Mouse (Mus musculus): Measurements from ENCODE around the gene Zbtb8os. TPM values are rescaled to one million over a fixed set of nuclear protein-coding genes. Genes with fewer than 3 reads are reported as not detected.

Zbtb8os gene
- polyA plus RNA-seq, 1 experiment: 138 TPM

GRCm38 (mm10) chr4:129374219-129374755 is 38.8 kb downstream of the Zbtb8os start:
- H3K9me3 ChIP-seq (replicated peaks; ENCODE audit: control insufficient read depth, insufficient read depth, low read length, poor library complexity, severe bottlenecking): no peaks in the 10 kb centered on the region
- H3K27ac ChIP-seq (ENCODE audit: insufficient read depth, low read length): peak overlapping the region; percentile 99
- H3K27me3 ChIP-seq (ENCODE audit: control insufficient read depth, insufficient read depth, low read length, poor library complexity, severe bottlenecking): no peaks in the 10 kb centered on the region
- peaks cover 5% of the 10 kb centered on the region for H3K4me1 ChIP-seq (ENCODE audit: control insufficient read depth, insufficient read depth, low read length)
- peak overlapping the region; percentile 99 for H3K9ac ChIP-seq (ENCODE audit: low read depth, poor library complexity, severe bottlenecking)
- H3K4me3 ChIP-seq (ENCODE audit: low read depth, low read length): peak overlapping the region; percentile 79
- no peaks in the 10 kb centered on the region for H3K36me3 ChIP-seq (ENCODE audit: control insufficient read depth, insufficient read depth, low read length, poor library complexity, severe bottlenecking)
- TF ChIP-seq EP300 (IDR thresholded peaks at IDR 0.05; ENCODE audit: insufficient read depth, low read depth, low read length): peak; percentile 81
- TF ChIP-seq POLR2A (IDR thresholded peaks at IDR 0.05; ENCODE audit: insufficient read depth, low read length): no peak

GRCm38 (mm10) chr4:129375000-129375399 is 39.5 kb downstream of the Zbtb8os start:
- H3K9ac ChIP-seq (ENCODE audit: low read depth, poor library complexity, severe bottlenecking): peak overlapping the region; percentile 99
- no peaks in the 10 kb centered on the region for H3K36me3 ChIP-seq (ENCODE audit: control insufficient read depth, insufficient read depth, low read length, poor library complexity, severe bottlenecking)
- no peaks in the 10 kb centered on the region for H3K9me3 ChIP-seq (replicated peaks; ENCODE audit: control insufficient read depth, insufficient read depth, low read length, poor library complexity, severe bottlenecking)
- peaks cover 3% of the 10 kb centered on the region for H3K4me1 ChIP-seq (ENCODE audit: control insufficient read depth, insufficient read depth, low read length)
- H3K27me3 ChIP-seq (ENCODE audit: control insufficient read depth, insufficient read depth, low read length, poor library complexity, severe bottlenecking): no peaks in the 10 kb centered on the region
- TF ChIP-seq EP300 (IDR thresholded peaks at IDR 0.05; ENCODE audit: insufficient read depth, low read depth, low read length) (peak; percentile 89), CTCF (IDR thresholded peaks at IDR 0.05; ENCODE audit: low read depth, low read length) (no peak), POLR2A (IDR thresholded peaks at IDR 0.05; ENCODE audit: insufficient read depth, low read length) (peak; percentile 17)
- H3K27ac ChIP-seq (ENCODE audit: insufficient read depth, low read length): peak overlapping the region; percentile 99
- peak overlapping the region; percentile 79 for H3K4me3 ChIP-seq (ENCODE audit: low read depth, low read length)

GRCm38 (mm10) chr4:129375821-129376220 is 40.3 kb downstream of the Zbtb8os start:
- no peaks in the 10 kb centered on the region for H3K36me3 ChIP-seq (ENCODE audit: control insufficient read depth, insufficient read depth, low read length, poor library complexity, severe bottlenecking)
- H3K4me1 ChIP-seq (ENCODE audit: control insufficient read depth, insufficient read depth, low read length): peaks cover 4% of the 10 kb centered on the region
- H3K9me3 ChIP-seq (replicated peaks; ENCODE audit: control insufficient read depth, insufficient read depth, low read length, poor library complexity, severe bottlenecking): no peaks in the 10 kb centered on the region
- H3K27me3 ChIP-seq (ENCODE audit: control insufficient read depth, insufficient read depth, low read length, poor library complexity, severe bottlenecking): no peaks in the 10 kb centered on the region
- peak overlapping the region; percentile 99 for H3K9ac ChIP-seq (ENCODE audit: low read depth, poor library complexity, severe bottlenecking)
- no peak for TF ChIP-seq CTCF (IDR thresholded peaks at IDR 0.05; ENCODE audit: low read depth, low read length)
- TF ChIP-seq EP300 (IDR thresholded peaks at IDR 0.05; ENCODE audit: insufficient read depth, low read depth, low read length): peak; percentile 88
- no peak for TF ChIP-seq POLR2A (IDR thresholded peaks at IDR 0.05; ENCODE audit: insufficient read depth, low read length)
- H3K4me3 ChIP-seq (ENCODE audit: low read depth, low read length): peak overlapping the region; percentile 79
- peak overlapping the region; percentile 99 for H3K27ac ChIP-seq (ENCODE audit: insufficient read depth, low read length)

DNA sequence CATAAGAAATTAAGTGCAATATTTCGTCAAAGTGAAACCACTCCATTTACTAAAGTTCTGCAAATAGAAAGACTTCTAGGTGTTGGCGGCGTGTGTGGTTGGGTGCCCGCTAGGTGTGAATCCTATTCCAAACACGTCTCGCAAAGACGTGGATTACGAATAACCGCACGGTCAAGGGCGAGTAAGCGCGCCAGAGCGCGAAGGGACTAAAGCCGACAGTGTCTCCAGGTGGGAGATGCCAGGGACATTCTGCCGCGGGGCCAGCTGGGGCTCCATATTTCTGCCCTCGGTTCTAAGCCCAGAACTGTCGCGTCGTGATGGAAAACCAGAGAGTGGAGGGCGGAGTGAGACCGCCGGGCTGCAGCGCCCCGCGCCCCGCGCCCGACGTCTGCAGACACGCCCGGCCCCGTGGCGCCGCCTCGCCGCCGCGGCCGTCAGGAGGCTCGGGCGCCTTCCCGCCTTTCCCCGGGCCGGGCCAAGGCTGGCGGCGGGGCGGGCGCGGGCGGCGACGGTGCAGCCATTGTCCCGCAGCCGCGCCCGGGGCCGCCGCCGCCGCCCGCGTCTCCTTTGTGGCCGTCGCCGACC is 41.6 kb downstream of the Zbtb8os start:
- no peaks in the 10 kb centered on the region for H3K27me3 ChIP-seq (ENCODE audit: control insufficient read depth, insufficient read depth, low read length, poor library complexity, severe bottlenecking)
- no peak for TF ChIP-seq EP300 (IDR thresholded peaks at IDR 0.05; ENCODE audit: insufficient read depth, low read depth, low read length)
- TF ChIP-seq CTCF (IDR thresholded peaks at IDR 0.05; ENCODE audit: low read depth, low read length): no peak
- TF ChIP-seq POLR2A (IDR thresholded peaks at IDR 0.05; ENCODE audit: insufficient read depth, low read length): no peak

DNA sequence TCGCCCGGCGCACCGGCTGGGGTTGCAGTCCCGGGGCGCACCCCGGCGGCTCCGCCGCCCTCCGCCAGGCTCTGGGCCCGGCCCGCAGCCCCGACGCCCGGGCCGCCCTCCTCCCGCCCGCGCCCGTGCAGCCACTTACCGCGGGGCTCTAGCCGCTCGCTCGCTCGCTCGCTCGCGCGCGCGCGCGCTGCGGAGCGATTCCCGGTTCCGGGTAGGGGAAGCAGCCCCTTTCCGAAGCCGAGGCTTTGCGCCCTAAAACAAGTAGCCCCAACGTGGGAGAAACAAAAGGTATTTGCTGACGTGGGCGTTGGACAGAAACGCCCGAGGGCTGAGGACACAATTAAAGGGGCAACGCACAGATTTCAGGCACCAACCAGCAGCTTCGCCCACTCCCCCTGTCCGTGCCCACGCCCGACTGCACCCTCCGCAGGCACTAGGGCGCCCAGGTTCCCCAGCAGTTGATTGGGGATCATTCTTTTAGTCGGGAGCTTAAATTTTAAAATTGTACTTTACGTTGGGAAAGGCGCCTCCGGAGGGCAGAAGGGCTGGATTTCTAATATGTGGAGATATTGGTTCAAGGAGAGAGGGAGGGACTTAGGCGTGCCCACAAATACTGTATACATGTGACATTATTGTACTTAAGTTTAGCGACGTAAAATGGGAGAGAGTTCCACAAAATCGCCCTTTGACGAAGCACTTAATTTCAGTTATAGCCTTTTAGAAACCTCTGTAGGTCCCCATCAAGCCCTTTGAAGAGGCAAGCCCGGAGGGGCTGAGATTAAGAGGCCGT is 42.3 kb downstream of the Zbtb8os start, which contains the start of gene Zbtb8a:
Gene Zbtb8a, minus strand, starts transcription at position 516 of the 790 bp plus-strand sequence.
- no peaks in the 10 kb centered on the region for H3K27me3 ChIP-seq (ENCODE audit: control insufficient read depth, insufficient read depth, low read length, poor library complexity, severe bottlenecking)
- H3K9me3 ChIP-seq (replicated peaks; ENCODE audit: control insufficient read depth, insufficient read depth, low read length, poor library complexity, severe bottlenecking): no peaks in the 10 kb centered on the region

More for the DNA sequence above, 41.6 kb downstream of the Zbtb8os start:
- Histone ChIP-seq H3K9me3 (replicated peaks; ENCODE audit: control insufficient read depth, insufficient read depth, low read length, poor library complexity, severe bottlenecking) (no peaks in the 10 kb centered on the region), H3K9ac (ENCODE audit: low read depth, poor library complexity, severe bottlenecking) (peak overlapping the region; percentile 99), H3K36me3 (ENCODE audit: control insufficient read depth, insufficient read depth, low read length, poor library complexity, severe bottlenecking) (no peaks in the 10 kb centered on the region), H3K4me3 (ENCODE audit: low read depth, low read length) (peak overlapping the region; percentile 99), H3K27ac (ENCODE audit: insufficient read depth, low read length) (peak overlapping the region; percentile 88), H3K4me1 (ENCODE audit: control insufficient read depth, insufficient read depth, low read length) (peaks cover 3% of the 10 kb centered on the region)

More for the DNA sequence above, 42.3 kb downstream of the Zbtb8os start, which contains the start of gene Zbtb8a:
- Histone ChIP-seq H3K4me1 (ENCODE audit: control insufficient read depth, insufficient read depth, low read length) (peaks cover 3% of the 10 kb centered on the region), H3K9ac (ENCODE audit: low read depth, poor library complexity, severe bottlenecking) (peak within 1 kb of the TSS; percentile 99), H3K4me3 (ENCODE audit: low read depth, low read length) (peak within 1 kb of the TSS; percentile 99), H3K27ac (ENCODE audit: insufficient read depth, low read length) (peak within 1 kb of the TSS; percentile 88), H3K36me3 (ENCODE audit: control insufficient read depth, insufficient read depth, low read length, poor library complexity, severe bottlenecking) (no peaks in the 10 kb centered on the region)
- no peak for TF ChIP-seq CTCF (IDR thresholded peaks at IDR 0.05; ENCODE audit: low read depth, low read length)
- no peak for TF ChIP-seq POLR2A (IDR thresholded peaks at IDR 0.05; ENCODE audit: insufficient read depth, low read length)
- TF ChIP-seq EP300 (IDR thresholded peaks at IDR 0.05; ENCODE audit: insufficient read depth, low read depth, low read length): no peak
